Mouse (Mus musculus) megakaryocyte, embryonic 14.5 days (primary cell): ENCODE data around the gene 0610012G03Rik.

Experiments used
- FLI1 ChIP-seq: IDR thresholded peaks from 2 replicates; pipeline ENCODE4 v1.6.1; 2012; ENCODE audit warnings: low read length, inconsistent platforms, mixed read lengths
- GATA1 ChIP-seq: IDR thresholded peaks from 3 replicates; pipeline ENCODE4 v1.6.1; 2012; ENCODE audit warnings: mixed read lengths, low read length, inconsistent platforms, borderline replicate concordance

DNA sequence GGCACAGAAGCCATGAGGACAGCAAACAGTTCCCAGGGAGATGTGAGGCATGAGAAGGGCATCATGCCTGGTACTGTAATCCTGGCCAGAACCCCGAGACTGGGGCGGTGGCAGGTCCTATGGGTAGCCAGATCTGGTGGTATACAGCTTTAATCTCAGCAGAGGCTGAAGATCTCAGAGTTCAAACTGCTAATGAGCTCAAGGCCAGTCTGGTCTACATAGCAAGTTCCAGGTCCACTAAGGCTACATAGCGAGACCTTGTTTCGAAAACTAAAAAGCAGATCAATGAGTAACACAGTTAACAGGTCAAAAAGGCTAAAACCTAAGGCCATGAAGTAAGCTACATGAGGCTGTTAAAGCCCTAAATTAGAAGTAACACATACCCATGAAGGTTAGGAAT lies 44.9 kb upstream of the 0610012G03Rik start:
- TF ChIP-seq GATA1 (no peak), FLI1 (no peak)
